Mouse (Mus musculus) liver, embryonic 15.5 days (tissue): Measurements from ENCODE around the gene Zc3hc1. TPM values are rescaled to one million over a fixed set of nuclear protein-coding genes. Genes with fewer than 3 reads are reported as not detected.

Experiments used
- polyA plus RNA-seq: library from polyadenylated mRNA; unstranded; fragments of >200 nt; fragmentation: Nextera tagmentation; extraction: Ambion mirVana; gene quantifications from 2 replicates; pipeline ENCODE4 v1.2.1, GENCODE M21; 2015

Gene Zc3hc1
- polyA plus RNA-seq, 1 experiment from 2014 or later = 25.1 TPM

Other genes starting within 250 kb of the Zc3hc1 start
- gene Ube2h, start 86.5 kb downstream of the Zc3hc1 start, polyA plus RNA-seq = 33.8 and 34.7 TPM in 2 replicates
- 8.2 and 8.3 TPM in 2 replicates for gene Klhdc10, start 10.8 kb upstream of the Zc3hc1 start, polyA plus RNA-seq
- gene Tmem209, start 118.8 kb upstream of the Zc3hc1 start, polyA plus RNA-seq = 19.2 and 19.4 TPM in 2 replicates
- 0.14 and 0.21 TPM in 2 replicates for gene Ssmem1, start 118.8 kb upstream of the Zc3hc1 start, polyA plus RNA-seq
- 1.7 and 7.5 TPM in 2 replicates for gene Cpa2, start 150.6 kb upstream of the Zc3hc1 start, polyA plus RNA-seq
- 0.06 TPM in 1 of 2 replicates, not detected in the other for gene Cpa4, start 177.3 kb upstream of the Zc3hc1 start, polyA plus RNA-seq
- gene Cpa5, start 220.0 kb upstream of the Zc3hc1 start, polyA plus RNA-seq = 0.09 and 0.13 TPM in 2 replicates
- gene Cpa1, start 248.2 kb upstream of the Zc3hc1 start, polyA plus RNA-seq = 1.8 and 8.5 TPM in 2 replicates